Mouse (Mus musculus): ENCODE data around the gene Samd4. TPM values are rescaled to one million over a fixed set of nuclear protein-coding genes. Genes with fewer than 3 reads are reported as not detected.
A peak's percentile ranks its signal among the peaks of the same experiment; 100 is the strongest.

Samd4 gene
- polyA plus RNA-seq, 1 experiment from 2014 or later: 16.1 TPM

- peaks cover 17% of the 10 kb centered on the region for H3K4me1 ChIP-seq (ENCODE audit: control insufficient read depth, insufficient read depth, low read length)
- no peaks in the 10 kb centered on the region for H3K27me3 ChIP-seq (ENCODE audit: control insufficient read depth, insufficient read depth, low read length)
- 6% methylated on average over 40 of the region's 40 CpGs for WGBS
- H3K36me3 ChIP-seq (ENCODE audit: control insufficient read depth, insufficient read depth): 0 out of 2 replicates have a peak, but pooled peaks cover under 1% of the 10 kb centered on the region
- no peaks in the 10 kb centered on the region for H3K9me3 ChIP-seq (replicated peaks; ENCODE audit: control insufficient read depth, low read length)
- peak overlapping the region; percentile 92 for H3K4me2 ChIP-seq (ENCODE audit: low read depth, low read length)
- peak; percentile 2; the same call in 1 of the 2 replicates for ATAC-seq (replicated peaks; ENCODE audit: extremely low read depth, insufficient read depth, low FRiP score)
- peak overlapping the region; percentile 99 for H3K27ac ChIP-seq (ENCODE audit: low read length)
- peak overlapping the region; percentile 95 for H3K9ac ChIP-seq (ENCODE audit: low read length)
- peak overlapping the region; percentile 87 for H3K4me3 ChIP-seq (ENCODE audit: low read length)
Measured at GRCm38 (mm10) chr14:46881581-46882430, 848 bp upstream of the Samd4 start.

- under 1% methylated on average over 65 of the region's 70 CpGs for WGBS
- ATAC-seq (replicated peaks; ENCODE audit: extremely low read depth, insufficient read depth, low FRiP score): peak; percentile 7
- Histone ChIP-seq H3K4me1 (ENCODE audit: control insufficient read depth, insufficient read depth, low read length) (peaks cover 28% of the 10 kb centered on the region), H3K27me3 (ENCODE audit: control insufficient read depth, insufficient read depth, low read length) (no peaks in the 10 kb centered on the region), H3K9ac (ENCODE audit: low read length) (peak overlapping the region; percentile 95), H3K4me2 (ENCODE audit: low read depth, low read length) (peak overlapping the region; percentile 92), H3K9me3 (replicated peaks; ENCODE audit: control insufficient read depth, low read length) (no peaks in the 10 kb centered on the region), H3K27ac (ENCODE audit: low read length) (peak overlapping the region; percentile 99), H3K4me3 (ENCODE audit: low read length) (peak overlapping the region; percentile 87), H3K36me3 (ENCODE audit: control insufficient read depth, insufficient read depth) (0 out of 2 replicates have a peak, but pooled peaks cover 4% of the 10 kb centered on the region)
Measured at GRCm38 (mm10) chr14:46883068-46883870, 615 bp downstream of the Samd4 start.

- under 1% methylated on average over 28 of the region's 29 CpGs for WGBS
- H3K4me2 ChIP-seq (ENCODE audit: low read depth, low read length): peak overlapping the region; percentile 92
- ATAC-seq (replicated peaks; ENCODE audit: extremely low read depth, insufficient read depth, low FRiP score): no peak
- peak overlapping the region; percentile 87 for H3K4me3 ChIP-seq (ENCODE audit: low read length)
- H3K9ac ChIP-seq (ENCODE audit: low read length): peak overlapping the region; percentile 94
- H3K9me3 ChIP-seq (replicated peaks; ENCODE audit: control insufficient read depth, low read length): no peaks in the 10 kb centered on the region
- peak overlapping the region; percentile 99 for H3K27ac ChIP-seq (ENCODE audit: low read length)
- 0 out of 2 replicates have a peak, but pooled peaks cover 4% of the 10 kb centered on the region for H3K36me3 ChIP-seq (ENCODE audit: control insufficient read depth, insufficient read depth)
- no peaks in the 10 kb centered on the region for H3K27me3 ChIP-seq (ENCODE audit: control insufficient read depth, insufficient read depth, low read length)
- peaks cover 30% of the 10 kb centered on the region for H3K4me1 ChIP-seq (ENCODE audit: control insufficient read depth, insufficient read depth, low read length)
Measured at GRCm38 (mm10) chr14:46883871-46884441, 1.3 kb downstream of the Samd4 start.

DNA sequence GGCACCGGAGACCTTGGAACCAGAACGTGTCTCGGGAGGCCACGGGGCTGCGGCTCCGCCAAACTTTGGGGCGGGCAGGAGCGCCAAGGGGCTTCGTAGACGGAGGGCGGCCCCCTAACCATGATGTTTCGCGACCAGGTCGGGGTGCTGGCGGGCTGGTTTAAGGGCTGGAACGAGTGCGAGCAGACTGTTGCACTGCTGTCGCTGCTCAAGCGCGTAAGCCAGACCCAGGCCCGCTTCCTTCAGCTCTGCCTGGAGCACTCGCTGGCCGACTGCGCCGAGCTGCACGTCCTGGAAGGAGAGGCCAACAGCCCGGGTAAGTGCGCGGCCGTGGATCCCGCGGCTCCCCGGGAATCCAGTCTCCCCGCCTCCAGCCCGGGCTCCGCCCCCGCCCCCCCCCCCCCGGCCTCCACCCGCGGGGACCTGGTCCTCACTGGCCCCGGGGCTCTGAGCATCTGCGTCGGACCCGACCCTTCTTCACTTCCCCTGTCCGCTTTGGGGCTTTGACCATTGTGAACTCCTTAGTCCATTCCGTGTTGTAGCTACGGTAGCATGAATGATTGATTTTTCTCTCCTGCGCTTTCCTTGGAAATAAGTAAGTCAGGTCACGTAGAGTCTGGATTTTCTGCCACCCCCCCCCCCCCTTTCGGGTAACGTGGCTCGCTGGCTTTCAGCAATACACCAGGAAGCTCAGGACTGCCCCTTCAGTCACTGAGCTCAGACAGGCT lies 2.2 kb downstream of the Samd4 start:
- Histone ChIP-seq H3K27me3 (ENCODE audit: control insufficient read depth, insufficient read depth, low read length) (no peaks in the 10 kb centered on the region), H3K9ac (ENCODE audit: low read length) (peak overlapping the region; percentile 94), H3K27ac (ENCODE audit: low read length) (peak overlapping the region; percentile 99), H3K4me3 (ENCODE audit: low read length) (peak overlapping the region; percentile 87), H3K4me1 (ENCODE audit: control insufficient read depth, insufficient read depth, low read length) (peaks cover 37% of the 10 kb centered on the region), H3K4me2 (ENCODE audit: low read depth, low read length) (peak overlapping the region; percentile 92), H3K36me3 (ENCODE audit: control insufficient read depth, insufficient read depth) (0 out of 2 replicates have a peak, but pooled peaks cover 6% of the 10 kb centered on the region), H3K9me3 (replicated peaks; ENCODE audit: control insufficient read depth, low read length) (no peaks in the 10 kb centered on the region)
- WGBS: under 1% methylated on average over 50 of the region's 52 CpGs
- ATAC-seq (replicated peaks; ENCODE audit: extremely low read depth, insufficient read depth, low FRiP score): peak; percentile 15

DNA sequence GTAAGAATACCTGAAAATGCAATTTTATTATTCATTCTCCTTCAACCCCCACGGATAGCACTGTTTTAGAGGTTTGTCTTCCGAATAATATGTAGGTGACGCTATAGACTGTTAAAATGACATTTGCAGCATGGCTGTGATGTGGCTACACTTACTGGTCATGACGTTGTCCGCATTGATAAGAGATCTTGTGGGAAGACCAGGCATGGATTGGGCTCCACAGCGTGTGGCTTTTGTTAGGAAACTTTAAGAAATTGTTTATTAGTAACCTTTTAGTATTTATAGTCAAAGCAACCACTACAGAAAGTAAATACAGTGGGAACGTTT lies 2.7 kb downstream of the Samd4 start:
- Histone ChIP-seq H3K4me1 (ENCODE audit: control insufficient read depth, insufficient read depth, low read length) (peaks cover 40% of the 10 kb centered on the region), H3K36me3 (ENCODE audit: control insufficient read depth, insufficient read depth) (0 out of 2 replicates have a peak, but pooled peaks cover 6% of the 10 kb centered on the region), H3K27me3 (ENCODE audit: control insufficient read depth, insufficient read depth, low read length) (no peaks in the 10 kb centered on the region), H3K9me3 (replicated peaks; ENCODE audit: control insufficient read depth, low read length) (no peaks in the 10 kb centered on the region), H3K9ac (ENCODE audit: low read length) (peak overlapping the region; percentile 94), H3K4me3 (ENCODE audit: low read length) (peak overlapping the region; percentile 87), H3K4me2 (ENCODE audit: low read depth, low read length) (peak overlapping the region; percentile 92), H3K27ac (ENCODE audit: low read length) (peak overlapping the region; percentile 99)
- WGBS: 3% methylated on average over 7 of the region's 7 CpGs
- no peak for ATAC-seq (replicated peaks; ENCODE audit: extremely low read depth, insufficient read depth, low FRiP score)

GRCm38 (mm10) chr14:46885891-46886301 lies 3.2 kb downstream of the Samd4 start:
- Histone ChIP-seq H3K27ac (ENCODE audit: low read length) (peak overlapping the region; percentile 99), H3K9me3 (replicated peaks; ENCODE audit: control insufficient read depth, low read length) (no peaks in the 10 kb centered on the region), H3K36me3 (ENCODE audit: control insufficient read depth, insufficient read depth) (0 out of 2 replicates have a peak, but pooled peaks cover 6% of the 10 kb centered on the region), H3K4me1 (ENCODE audit: control insufficient read depth, insufficient read depth, low read length) (peaks cover 37% of the 10 kb centered on the region), H3K4me3 (ENCODE audit: low read length) (peak overlapping the region; percentile 87), H3K9ac (ENCODE audit: low read length) (peak overlapping the region; percentile 94), H3K27me3 (ENCODE audit: control insufficient read depth, insufficient read depth, low read length) (no peaks in the 10 kb centered on the region), H3K4me2 (ENCODE audit: low read depth, low read length) (peak overlapping the region; percentile 92)
- ATAC-seq (replicated peaks; ENCODE audit: extremely low read depth, insufficient read depth, low FRiP score): peak; percentile 13
- WGBS: 9% methylated on average over 5 of the region's 5 CpGs

DNA sequence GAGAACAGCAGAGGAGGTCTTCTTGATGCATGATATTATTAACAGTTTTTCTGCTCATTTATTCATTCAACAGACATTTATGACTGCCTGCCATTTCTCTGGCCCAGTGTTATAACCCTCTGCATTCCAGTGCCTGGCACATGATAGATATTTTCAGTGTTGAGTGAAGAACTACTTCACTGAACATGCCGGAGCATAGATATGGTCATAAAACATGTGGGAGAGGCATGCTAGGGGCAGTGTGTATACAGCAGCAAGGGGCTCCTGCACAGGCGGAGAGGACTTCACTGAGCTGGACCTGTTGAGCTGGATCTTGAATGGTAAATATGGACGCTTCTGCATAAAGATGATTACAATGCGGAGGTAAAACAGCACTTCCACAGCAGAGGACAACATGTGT lies 6.4 kb downstream of the Samd4 start:
- Histone ChIP-seq H3K9ac (ENCODE audit: low read length) (peak overlapping the region; percentile 49), H3K36me3 (ENCODE audit: control insufficient read depth, insufficient read depth) (0 out of 2 replicates have a peak, but pooled peaks cover 9% of the 10 kb centered on the region)
- ATAC-seq (replicated peaks; ENCODE audit: extremely low read depth, insufficient read depth, low FRiP score): peak; percentile 29; the same call in 1 of the 2 replicates

GRCm38 (mm10) chr14:46893961-46894360 lies 11.3 kb downstream of the Samd4 start:
- no peak overlapping the region for H3K4me2 ChIP-seq (ENCODE audit: low read depth, low read length)
- no peaks in the 10 kb centered on the region for H3K27me3 ChIP-seq (ENCODE audit: control insufficient read depth, insufficient read depth, low read length)
- H3K27ac ChIP-seq (ENCODE audit: low read length): no peak overlapping the region
- no peak for ATAC-seq (replicated peaks; ENCODE audit: extremely low read depth, insufficient read depth, low FRiP score)
- no peaks in the 10 kb centered on the region for H3K9me3 ChIP-seq (replicated peaks; ENCODE audit: control insufficient read depth, low read length)
- 0 out of 2 replicates have a peak, but pooled peaks cover 5% of the 10 kb centered on the region for H3K36me3 ChIP-seq (ENCODE audit: control insufficient read depth, insufficient read depth)
- H3K9ac ChIP-seq (ENCODE audit: low read length): no peak overlapping the region
- no peak overlapping the region for H3K4me3 ChIP-seq (ENCODE audit: low read length)
- WGBS: 75% methylated on average over 10 of the region's 10 CpGs
- peaks cover 35% of the 10 kb centered on the region for H3K4me1 ChIP-seq (ENCODE audit: control insufficient read depth, insufficient read depth, low read length)

More for the DNA sequence above, 6.4 kb downstream of the Samd4 start:
- H3K27ac ChIP-seq (ENCODE audit: low read length): peak overlapping the region; percentile 80
- peaks cover 45% of the 10 kb centered on the region for H3K4me1 ChIP-seq (ENCODE audit: control insufficient read depth, insufficient read depth, low read length)
- peak overlapping the region; percentile 24 for H3K4me3 ChIP-seq (ENCODE audit: low read length)
- H3K27me3 ChIP-seq (ENCODE audit: control insufficient read depth, insufficient read depth, low read length): no peaks in the 10 kb centered on the region
- no peaks in the 10 kb centered on the region for H3K9me3 ChIP-seq (replicated peaks; ENCODE audit: control insufficient read depth, low read length)
- 46% methylated on average over 4 of the region's 4 CpGs for WGBS
- H3K4me2 ChIP-seq (ENCODE audit: low read depth, low read length): peak overlapping the region; percentile 52
